Mouse (Mus musculus) lung, postnatal 25 days (tissue): ENCODE data around the gene Dmwd.
"Not testable (repeated sequence)": the region's sequence is repeated elsewhere in the genome, so short reads cannot be mapped to it uniquely, and the experiment has no call there.

Source experiments
- DNase-seq: peaks from one replicate; pipeline ENCODE4 v3.0.0; 2022; ENCODE audit warnings: low spot score

The Dmwd gene

DNA sequence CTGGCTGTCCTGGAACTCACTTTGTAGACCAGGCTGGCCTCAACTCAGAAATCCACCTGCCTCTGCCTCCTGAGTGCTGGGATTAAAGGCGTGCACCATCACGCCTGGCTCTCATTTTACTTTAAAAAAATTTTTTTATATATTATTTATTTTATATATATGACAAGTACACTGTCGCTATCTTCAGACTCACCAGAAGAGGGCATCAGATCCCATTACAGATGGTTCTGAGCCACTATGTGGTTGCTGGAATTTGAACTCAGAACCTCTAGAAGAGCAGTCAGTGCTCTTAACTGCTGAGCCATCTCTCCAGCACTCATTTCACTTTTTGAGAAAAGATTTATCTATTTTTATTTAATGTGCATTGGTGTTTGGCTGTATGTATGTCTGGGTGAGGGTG, 5.0 kb upstream of the Dmwd start:
- DNase-seq, result not testable (repeated sequence)

DNA sequence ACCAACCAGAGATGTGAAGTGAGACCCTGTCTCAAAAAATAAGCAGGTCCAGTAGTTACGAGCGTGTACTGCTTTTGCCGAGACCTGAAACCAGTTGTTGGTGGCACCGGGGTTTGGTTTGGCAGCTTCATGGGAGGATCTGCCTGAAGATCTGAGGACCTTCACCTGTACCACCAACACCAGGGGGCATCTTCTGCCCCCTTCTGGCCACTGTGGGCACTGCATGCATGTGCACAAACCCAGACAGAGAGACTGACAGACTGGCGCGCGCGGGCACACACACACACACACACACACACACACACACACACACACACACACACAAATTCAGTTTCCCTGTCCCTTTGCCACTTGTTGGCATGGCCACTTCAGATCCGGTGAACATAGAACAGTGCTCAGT, 2.5 kb upstream of the Dmwd start:
- no peak for DNase-seq

DNA sequence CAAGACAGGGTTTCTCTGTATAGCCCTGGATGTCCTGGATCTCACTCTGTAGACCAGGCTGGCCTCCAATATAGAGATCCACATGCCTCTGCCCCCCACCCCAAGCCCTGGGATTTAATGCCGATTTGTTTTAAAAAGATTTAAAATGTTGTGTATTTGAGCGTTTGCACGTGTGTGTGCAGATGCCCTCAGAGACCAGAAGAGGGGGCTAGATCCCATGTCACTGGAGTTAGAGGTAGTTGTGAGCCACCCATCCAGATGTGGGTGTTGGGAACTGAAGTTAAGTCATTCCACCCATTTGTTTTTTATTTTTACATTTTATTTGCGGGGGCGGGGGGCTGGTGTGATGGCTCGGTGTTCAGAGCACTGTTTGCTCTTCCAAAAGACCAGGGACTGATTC, 1.5 kb upstream of the Dmwd start:
- DNase-seq, result no peak

DNA sequence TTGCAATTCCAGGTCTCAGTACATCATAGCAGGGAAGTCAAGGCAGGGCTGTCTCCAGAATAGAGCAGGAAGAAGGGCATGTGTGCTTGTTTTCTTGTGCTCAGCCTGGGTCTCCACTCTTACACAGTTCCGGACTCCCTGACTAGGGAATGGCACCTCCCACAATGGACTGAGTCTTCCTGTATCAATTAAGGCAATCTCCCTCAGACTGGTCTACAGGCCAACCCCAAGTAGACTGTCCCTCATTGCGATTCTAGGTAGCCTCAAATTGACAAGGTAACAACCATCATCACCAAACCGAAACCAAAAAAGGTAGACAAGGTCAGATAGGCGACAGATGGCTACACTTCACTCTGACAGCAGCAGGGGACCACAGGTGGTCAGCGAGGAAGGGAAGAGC, 796 bp upstream of the Dmwd start:
- no peak for DNase-seq

DNA sequence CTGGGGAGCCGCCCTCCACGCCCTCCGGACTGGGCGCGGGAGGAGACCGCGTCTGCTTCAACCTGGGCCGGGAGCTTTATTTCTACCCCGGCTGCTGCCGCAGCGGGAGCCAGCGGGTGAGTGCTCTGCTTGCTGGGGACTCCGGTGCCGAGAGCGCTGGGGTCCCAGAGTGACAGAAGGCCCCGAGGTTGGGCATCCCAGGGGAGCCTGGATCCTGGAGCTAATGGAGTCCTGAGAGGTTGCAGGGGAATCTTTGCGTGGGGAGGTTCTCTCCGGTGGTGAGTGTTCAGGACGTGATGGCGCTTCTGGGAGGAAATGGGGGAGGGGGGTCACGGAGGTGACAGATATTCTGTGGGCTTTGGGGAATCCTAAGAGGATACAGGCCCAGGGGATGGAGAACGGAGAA, 562 bp downstream of the Dmwd start:
- no peak for DNase-seq

DNA sequence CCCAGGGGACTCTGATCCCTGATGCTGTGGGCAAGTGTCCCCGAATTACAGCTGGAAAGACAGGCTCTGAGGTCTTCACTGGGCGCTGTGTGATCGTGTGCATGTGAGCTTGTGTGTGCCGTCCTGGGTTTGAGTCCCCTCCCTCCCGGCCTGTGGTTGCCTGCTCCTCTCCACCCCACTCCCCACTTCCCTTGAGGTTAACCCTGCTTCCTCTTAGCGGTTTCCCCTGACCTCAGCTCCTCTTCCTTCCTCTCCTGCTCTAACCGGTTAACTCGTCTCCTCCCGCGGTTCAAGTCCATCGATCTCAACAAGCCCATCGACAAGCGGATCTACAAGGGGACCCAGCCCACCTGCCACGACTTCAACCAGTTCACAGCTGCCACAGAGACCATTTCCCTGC, 1.7 kb downstream of the Dmwd start:
- peak; percentile 58 for DNase-seq

DNA sequence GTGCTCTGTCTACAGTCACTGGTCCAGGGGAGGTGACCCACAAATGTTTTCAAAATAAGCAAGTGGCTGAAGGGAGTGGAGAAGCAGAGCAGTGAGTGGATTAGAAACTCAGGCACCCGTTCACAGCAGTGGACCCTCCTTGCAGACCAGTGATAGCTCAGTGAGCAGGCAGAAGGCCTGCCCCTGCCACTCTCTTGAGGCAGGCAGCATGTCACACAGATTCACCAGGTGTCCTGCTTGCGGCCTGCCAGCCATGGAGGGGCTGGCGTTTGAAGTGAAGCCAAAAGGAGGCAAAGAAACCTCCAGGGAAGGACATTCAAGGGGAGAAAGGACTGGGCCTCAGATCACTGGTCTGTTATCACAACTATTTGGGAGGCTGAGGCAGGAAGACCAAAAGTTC, 2.7 kb downstream of the Dmwd start:
- DNase-seq, result no peak

DNA sequence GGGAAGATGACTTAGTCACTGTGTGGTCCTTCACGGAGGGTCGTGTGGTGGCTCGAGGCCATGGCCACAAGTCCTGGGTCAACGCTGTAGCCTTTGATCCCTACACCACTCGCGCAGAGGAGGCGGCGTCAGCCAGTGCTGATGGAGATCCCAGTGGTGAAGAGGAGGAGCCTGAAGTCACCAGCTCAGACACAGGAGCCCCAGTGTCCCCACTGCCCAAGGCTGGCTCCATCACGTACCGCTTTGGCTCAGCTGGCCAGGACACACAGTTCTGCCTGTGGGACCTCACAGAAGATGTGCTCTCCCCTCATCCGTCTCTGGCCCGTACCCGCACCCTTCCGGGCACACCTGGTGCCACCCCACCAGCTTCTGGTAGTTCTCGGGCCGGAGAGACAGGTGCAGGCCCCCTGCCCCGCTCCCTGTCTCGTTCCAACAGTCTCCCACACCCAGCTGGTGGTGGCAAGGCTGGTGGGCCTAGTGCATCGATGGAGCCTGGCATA, 4.5 kb downstream of the Dmwd start:
- DNase-seq, result no peak

DNA sequence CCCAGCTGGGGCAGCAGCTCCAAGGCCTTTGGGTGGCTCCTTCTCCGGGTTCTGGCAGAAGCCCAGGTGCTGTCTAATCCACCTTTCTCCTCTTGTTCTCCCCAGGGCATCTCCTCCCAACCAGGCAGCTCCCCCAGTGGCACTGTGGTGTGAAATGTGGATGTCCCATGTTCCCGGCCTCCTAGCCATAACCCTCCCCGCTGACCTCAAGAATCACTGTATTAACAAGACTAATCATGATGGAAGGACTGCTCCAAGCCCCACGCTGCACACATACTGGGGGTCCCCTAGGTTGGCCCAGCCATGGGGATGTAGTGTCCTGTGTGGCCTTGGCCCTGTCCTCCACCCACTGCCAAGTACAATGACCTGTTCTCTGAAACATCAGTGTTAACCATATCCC, 6.1 kb downstream of the Dmwd start:
- DNase-seq, result no peak

DNA sequence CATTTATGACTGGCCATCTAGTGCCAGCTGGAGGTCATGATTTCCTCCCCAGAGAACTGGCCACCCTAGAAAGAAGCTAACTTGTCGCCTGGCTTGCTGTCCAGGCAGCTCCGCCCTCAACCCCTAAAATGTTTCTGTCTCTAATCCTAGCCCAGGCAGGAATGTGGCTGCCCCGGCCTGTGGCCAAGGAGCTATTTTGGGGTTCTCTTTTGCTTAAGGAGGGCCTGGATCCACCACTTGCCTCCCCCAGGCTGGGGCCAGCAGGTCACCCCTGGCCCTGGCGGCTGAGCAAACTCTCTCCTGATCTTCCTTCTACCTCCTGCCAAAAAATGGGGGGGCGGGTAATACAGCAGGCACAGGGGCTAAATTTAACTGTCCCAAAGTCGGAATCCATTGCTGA, 7.1 kb downstream of the Dmwd start:
- peak; percentile 45 for DNase-seq

DNA sequence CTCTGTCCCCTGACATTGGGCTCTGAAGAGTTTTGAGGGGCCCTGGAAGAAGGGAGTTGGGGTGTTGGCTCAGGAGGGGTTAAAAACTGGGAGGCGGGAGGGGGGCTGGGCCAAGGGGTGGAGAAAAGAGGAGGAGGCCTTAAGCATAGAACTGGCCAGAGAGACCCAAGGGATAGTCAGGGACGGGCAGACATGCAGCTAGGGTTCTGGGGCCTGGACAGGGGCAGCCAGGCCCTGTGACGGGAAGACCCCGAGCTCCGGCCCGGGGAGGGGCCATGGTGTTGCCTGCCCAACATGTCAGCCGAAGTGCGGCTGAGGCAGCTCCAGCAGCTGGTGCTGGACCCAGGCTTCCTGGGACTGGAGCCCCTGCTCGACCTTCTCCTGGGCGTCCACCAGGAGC, 7.7 kb downstream of the Dmwd start, which contains the start of gene Dmpk:
Gene Dmpk, plus strand, starts transcription at position 149 of the 400 bp plus-strand sequence.
- DNase-seq, result no peak

DNA sequence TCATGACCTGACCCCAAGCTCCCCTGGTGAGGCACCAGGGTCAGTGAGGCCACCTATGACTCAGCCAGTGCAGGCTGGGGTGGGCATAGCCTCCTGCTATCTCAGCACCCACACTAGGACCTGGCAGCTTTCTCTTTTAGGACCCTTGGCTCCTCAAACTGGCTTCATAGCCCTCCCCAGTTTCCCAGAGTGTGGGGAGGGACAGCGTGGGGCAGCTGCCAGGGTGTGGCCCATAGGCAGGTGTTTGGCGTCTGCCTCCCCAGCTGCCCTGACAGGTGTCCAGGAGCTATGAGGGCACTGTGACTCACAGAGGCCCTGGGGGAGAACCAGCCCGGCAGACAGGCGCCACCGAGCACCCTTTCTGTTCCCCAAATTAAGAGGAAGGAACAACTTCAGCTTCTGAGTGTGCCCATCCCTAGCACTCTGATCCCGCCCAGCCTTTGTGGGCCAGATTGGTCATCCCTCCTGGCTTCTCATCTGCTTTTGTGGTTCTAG, 8.3 kb downstream of the Dmwd start:
- peak; percentile 37 for DNase-seq

DNA sequence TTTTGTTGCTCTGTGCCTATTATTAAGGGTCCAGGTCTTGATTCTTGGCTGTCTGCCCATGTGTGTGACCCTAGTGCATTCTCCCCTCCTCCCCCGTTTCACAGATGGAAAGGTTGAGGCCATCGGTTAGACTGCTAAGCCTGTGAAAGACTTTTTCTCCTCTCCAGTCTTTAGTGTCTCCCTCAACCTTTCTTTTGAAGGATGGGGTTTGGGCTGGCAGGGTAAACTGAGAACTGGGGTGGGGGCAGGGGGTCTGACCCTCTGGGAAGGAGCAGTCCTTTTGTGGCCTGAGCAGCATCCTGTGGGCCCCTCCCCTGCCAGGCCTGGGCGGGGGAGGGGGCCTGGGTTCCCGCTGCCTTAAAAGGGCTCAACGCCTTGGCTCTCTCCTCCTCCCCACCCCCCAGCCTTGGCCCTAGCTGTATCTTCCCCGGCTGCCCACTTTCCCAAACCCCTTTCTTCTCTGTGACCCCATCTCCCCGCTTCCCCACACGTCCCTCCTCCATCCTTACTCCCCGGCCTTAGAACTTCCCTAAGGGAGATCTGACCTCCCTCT, 9.0 kb downstream of the Dmwd start:
- DNase-seq, result no peak

DNA sequence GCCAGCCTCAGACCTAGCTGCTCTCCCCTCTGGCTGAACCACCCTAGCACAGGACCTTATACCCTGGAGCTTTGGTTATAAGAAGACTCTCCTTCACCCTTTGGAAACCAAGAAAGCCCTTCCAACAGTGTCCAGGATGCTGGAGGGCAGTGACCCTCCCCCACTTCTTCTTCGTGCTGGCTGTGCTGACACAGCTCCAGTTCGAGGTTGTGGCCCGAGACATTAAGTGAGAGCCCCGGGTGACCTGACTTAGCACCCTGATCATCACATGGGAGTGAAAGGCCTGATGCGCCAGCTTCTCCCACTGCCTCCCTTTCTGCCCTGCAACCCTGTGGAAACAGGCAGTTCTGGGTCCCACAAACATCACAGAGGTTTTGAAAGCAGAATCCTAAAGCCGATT, 9.5 kb downstream of the Dmwd start:
- DNase-seq, result no peak

DNA sequence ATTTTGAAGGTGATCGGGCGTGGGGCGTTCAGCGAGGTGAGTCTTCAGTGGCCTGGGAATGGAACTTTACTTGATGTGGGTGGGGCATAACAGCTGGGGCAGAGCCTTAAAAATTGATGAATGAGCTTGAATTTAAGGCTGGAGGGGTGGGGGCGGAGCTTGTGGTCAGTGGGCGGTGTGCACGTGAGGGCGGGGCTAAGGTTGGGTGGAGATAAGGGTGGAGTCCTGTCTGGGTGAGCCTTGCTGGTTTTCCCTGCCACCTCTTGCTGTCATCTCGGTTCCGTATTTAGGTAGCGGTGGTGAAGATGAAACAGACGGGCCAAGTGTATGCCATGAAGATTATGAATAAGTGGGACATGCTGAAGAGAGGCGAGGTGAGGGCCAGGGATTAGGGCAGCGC, 10.0 kb downstream of the Dmwd start:
- DNase-seq, result peak; percentile 56

DNA sequence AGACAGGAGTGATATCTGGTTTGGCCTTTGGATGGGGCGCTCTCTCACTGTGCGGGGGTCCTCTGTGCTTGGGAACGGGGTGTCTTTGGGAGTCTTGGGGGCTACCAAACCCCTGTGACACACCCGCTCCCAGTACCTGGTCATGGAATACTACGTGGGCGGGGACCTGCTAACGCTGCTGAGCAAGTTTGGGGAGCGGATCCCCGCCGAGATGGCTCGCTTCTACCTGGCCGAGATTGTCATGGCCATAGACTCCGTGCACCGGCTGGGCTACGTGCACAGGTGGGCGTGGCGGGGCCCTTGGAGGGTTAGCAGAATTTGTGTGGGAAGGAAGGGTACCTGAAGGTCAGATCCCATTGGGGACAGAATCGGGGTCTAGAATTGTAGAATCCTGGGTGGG, 10.7 kb downstream of the Dmwd start:
- DNase-seq, result no peak

DNA sequence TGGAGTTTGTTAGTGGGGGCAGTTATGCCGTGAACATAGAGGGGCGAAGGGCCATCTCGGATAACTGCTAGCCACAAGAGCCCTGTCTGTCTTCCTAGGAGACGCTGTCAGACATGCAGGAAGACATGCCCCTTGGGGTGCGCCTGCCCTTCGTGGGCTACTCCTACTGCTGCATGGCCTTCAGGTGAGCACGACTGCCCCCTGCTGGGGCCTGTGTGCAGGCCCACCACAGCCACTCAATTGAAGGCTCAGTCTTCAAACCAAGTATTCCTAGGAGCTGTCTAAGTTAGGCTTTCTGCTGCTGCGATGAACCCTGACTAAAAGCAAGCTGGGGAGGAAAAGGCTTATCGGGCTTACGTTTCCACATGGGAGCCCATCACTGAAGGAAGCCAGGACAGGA, 12.8 kb downstream of the Dmwd start:
- DNase-seq, result peak; percentile 62

DNA sequence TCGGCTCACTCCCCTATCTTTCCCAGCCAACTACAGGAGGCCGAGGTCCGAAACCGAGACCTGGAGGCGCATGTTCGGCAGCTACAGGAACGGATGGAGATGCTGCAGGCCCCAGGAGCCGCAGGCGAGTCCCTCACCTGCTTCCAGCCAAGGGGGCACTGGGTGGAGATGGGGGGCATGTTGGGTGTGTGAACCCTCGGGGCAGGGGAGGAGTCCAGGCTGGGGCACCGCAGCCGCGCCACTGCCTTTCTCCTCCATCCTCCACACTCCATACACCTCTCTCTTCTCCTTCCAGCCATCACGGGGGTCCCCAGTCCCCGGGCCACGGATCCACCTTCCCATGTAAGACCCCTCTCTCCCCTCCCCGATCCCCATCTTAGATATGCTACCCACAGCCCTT, 15.9 kb downstream of the Dmwd start:
- no peak for DNase-seq

DNA sequence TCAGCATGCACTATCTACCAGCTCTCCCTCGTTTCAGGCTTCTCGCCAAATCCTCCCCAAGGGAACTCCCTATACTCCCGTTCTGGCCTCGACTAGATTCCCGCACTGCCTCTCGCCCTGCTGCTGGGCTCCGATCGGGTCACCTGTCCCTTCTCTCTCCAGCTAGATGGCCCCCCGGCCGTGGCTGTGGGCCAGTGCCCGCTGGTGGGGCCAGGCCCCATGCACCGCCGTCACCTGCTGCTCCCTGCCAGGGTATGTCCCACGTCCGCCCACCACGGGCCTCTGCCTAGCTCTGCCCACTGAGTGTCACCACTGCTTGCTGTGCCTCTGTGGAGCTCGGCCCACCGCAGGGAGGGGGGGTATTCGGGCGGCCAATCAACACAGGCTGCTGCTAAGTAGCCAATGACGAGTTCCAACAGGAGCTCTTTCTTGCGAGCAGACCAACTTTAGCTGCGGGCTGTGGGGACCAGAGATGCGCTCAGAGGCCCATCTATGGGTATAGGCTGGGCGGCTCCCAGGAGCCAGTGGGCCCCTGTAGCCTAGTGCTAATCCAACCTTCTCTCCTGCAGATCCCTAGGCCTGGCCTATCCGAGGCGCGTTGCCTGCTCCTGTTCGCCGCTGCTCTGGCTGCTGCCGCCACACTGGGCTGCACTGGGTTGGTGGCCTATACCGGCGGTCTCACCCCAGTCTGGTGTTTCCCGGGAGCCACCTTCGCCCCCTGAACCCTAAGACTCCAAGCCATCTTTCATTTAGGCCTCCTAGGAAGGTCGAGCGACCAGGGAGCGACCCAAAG, 16.6 kb downstream of the Dmwd start:
- DNase-seq, result no peak

DNA sequence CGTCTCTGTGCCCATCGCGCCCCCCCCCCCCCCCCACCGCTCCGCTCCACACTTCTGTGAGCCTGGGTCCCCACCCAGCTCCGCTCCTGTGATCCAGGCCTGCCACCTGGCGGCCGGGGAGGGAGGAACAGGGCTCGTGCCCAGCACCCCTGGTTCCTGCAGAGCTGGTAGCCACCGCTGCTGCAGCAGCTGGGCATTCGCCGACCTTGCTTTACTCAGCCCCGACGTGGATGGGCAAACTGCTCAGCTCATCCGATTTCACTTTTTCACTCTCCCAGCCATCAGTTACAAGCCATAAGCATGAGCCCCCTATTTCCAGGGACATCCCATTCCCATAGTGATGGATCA, 17.1 kb downstream of the Dmwd start:
- DNase-seq, result peak; percentile 89

DNA sequence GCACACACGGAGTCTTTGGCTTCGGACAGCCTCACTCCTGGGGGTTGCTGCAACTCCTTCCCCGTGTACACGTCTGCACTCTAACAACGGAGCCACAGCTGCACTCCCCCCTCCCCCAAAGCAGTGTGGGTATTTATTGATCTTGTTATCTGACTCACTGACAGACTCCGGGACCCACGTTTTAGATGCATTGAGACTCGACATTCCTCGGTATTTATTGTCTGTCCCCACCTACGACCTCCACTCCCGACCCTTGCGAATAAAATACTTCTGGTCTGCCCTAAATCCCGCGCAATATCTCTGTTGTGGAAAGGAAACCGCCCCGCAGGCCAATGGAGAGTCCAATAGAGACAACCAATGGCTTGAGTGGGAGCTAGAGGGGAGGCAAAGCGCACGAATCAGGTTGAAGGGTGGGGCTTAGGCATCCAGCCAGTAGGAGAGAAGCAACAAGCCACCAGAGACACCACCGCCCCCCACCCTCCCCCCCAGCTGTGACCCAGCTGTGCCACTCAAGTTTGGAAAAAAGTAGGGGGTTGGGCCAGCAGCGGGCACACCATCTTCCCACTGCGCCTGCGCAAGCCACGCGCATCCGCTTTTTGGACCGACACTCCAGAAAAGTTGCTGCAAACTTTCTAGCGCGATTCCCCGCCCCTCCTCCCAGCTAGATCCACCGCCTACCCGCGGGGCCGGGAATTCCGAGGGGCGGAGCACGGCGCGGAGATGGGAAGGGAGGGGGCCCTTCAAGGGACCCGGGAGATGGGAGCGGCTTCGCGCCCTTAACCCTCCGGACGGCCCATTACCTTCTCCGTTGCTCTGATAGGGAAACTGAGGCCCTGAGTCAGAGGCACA, 17.7 kb downstream of the Dmwd start:
- peak; percentile 97 for DNase-seq

DNA sequence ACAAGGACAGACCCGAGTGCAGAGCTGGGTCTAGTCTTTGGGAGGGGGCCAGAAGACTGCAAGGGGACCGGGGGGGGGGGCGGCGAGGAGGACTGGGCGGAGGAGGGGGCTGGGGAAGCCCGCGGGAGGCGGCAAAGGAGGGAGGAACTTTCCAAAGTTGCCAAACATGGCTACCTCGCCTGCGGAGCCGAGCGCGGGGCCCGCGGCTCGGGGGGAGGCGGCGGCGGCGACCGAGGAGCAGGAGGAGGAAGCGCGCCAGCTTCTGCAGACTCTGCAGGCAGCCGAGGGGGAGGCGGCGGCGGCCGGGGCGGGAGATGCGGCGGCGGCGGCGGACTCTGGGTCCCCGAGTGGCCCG, 18.4 kb downstream of the Dmwd start, which contains the start of gene Six5:
Gene Six5, plus strand, starts transcription at position 124 of the 355 bp plus-strand sequence.
- DNase-seq, result peak; percentile 23
